Mouse (Mus musculus): ENCODE measurements around the gene Rhod. TPM values are rescaled to one million over a fixed set of nuclear protein-coding genes. Genes with fewer than 3 reads are reported as not detected.

Gene Rhod
- polyA plus RNA-seq, 2 experiments = 33.8 to 44.2 TPM

DNA sequence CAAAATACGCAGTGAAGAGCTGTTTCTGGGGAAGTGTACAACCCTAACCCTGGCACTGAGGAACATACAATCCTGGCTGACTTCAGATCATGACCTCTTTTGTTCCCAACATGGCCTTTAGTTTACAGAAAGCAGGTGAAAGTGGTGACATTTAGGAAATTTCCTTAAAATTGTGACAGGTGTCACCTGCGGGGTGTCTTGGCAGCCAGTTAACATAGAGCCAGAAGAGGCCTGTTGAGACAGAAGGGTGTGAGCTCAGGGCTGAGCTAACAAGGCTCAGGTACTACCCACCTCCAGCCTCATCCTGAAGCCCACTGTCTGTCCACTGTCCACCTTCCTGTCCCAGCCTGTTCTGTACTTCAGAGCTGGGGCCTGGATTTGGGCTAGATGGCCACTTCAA lies 40.8 kb upstream of the Rhod start:
- no peak overlapping the region for H3K4me2 ChIP-seq (replicated peaks; ENCODE audit: low read depth, low read length, severe bottlenecking)
- H3K4me1 ChIP-seq (ENCODE audit: control insufficient read depth, insufficient read depth, low read length) = peaks cover 4% of the 10 kb centered on the region
- peaks cover 30% of the 10 kb centered on the region for H3K27me3 ChIP-seq (ENCODE audit: control insufficient read depth, insufficient read depth, low read length)
- WGBS = 82% methylated on average over 2 of the region's 2 CpGs
- H3K27ac ChIP-seq (replicated peaks; ENCODE audit: low read depth, low read length) = no peak overlapping the region
- no peaks in the 10 kb centered on the region for H3K36me3 ChIP-seq (ENCODE audit: control insufficient read depth, insufficient read depth, low read length)
- no peak overlapping the region for H3K4me3 ChIP-seq (replicated peaks; ENCODE audit: low read length)
- H3K9me3 ChIP-seq (ENCODE audit: control insufficient read depth, low read length) = no peaks in the 10 kb centered on the region
- ATAC-seq (ENCODE audit: low FRiP score, low read depth) = no peak
- no peak for DNase-seq (ENCODE audit: low spot score)
- no peak overlapping the region for H3K9ac ChIP-seq (ENCODE audit: low read depth, low read length, severe bottlenecking)
- no peak for TF ChIP-seq POLR2A (IDR thresholded peaks at IDR 0.05; ENCODE audit: borderline replicate concordance, extremely low read depth, insufficient read depth, insufficient read length)

DNA sequence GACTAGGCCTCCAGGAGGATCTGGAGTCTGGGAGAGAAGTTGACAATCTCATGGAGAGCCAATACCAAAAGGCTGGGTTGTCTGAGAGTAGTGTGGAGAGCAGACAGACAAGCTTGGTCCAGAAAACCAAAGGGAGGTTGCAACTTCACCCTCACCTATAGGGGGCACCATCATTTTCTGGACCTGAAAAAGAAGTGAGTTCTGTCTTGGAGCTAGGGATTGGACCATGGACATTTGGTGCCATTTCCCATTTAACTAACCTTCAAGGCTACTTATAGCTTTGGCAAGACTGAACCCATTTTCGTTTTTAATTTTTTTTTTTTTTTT lies 38.9 kb upstream of the Rhod start:
- H3K4me3 ChIP-seq (replicated peaks; ENCODE audit: low read length) = no peak overlapping the region
- DNase-seq (ENCODE audit: low spot score) (no peak), ATAC-seq (ENCODE audit: low FRiP score, low read depth) (no peak)
- H3K9me3 ChIP-seq (ENCODE audit: control insufficient read depth, low read length) = no peaks in the 10 kb centered on the region
- no peaks in the 10 kb centered on the region for H3K36me3 ChIP-seq (ENCODE audit: control insufficient read depth, insufficient read depth, low read length)
- TF ChIP-seq POLR2A (IDR thresholded peaks at IDR 0.05; ENCODE audit: borderline replicate concordance, extremely low read depth, insufficient read depth, insufficient read length) = no peak
- H3K4me2 ChIP-seq (replicated peaks; ENCODE audit: low read depth, low read length, severe bottlenecking) = no peak overlapping the region
- H3K27me3 ChIP-seq (ENCODE audit: control insufficient read depth, insufficient read depth, low read length) = peaks cover 39% of the 10 kb centered on the region
- no peak overlapping the region for H3K27ac ChIP-seq (replicated peaks; ENCODE audit: low read depth, low read length)
- H3K9ac ChIP-seq (ENCODE audit: low read depth, low read length, severe bottlenecking) = no peak overlapping the region
- H3K4me1 ChIP-seq (ENCODE audit: control insufficient read depth, insufficient read depth, low read length) = peaks cover 4% of the 10 kb centered on the region
- 30% methylated on average over 1 of the region's 1 CpGs for WGBS

- H3K36me3 ChIP-seq (ENCODE audit: control insufficient read depth, insufficient read depth, low read length) = no peaks in the 10 kb centered on the region
- peaks cover 39% of the 10 kb centered on the region for H3K27me3 ChIP-seq (ENCODE audit: control insufficient read depth, insufficient read depth, low read length)
- no peak within 1 kb of the TSS for H3K27ac ChIP-seq (replicated peaks; ENCODE audit: low read depth, low read length)
- no peak for DNase-seq (ENCODE audit: low spot score)
- peak within 1 kb of the TSS; percentile 54 for H3K4me3 ChIP-seq (replicated peaks; ENCODE audit: low read length)
- 30% methylated on average over 21 of the region's 21 CpGs for WGBS
- no peak for TF ChIP-seq POLR2A (IDR thresholded peaks at IDR 0.05; ENCODE audit: borderline replicate concordance, extremely low read depth, insufficient read depth, insufficient read length)
- ATAC-seq (ENCODE audit: low FRiP score, low read depth) = no peak
- H3K4me2 ChIP-seq (replicated peaks; ENCODE audit: low read depth, low read length, severe bottlenecking) = peak within 1 kb of the TSS; percentile 97
- peaks cover 4% of the 10 kb centered on the region for H3K4me1 ChIP-seq (ENCODE audit: control insufficient read depth, insufficient read depth, low read length)
- H3K9ac ChIP-seq (ENCODE audit: low read depth, low read length, severe bottlenecking) = peak within 1 kb of the TSS; percentile 61
- H3K9me3 ChIP-seq (ENCODE audit: control insufficient read depth, low read length) = no peaks in the 10 kb centered on the region
Observed at GRCm38 (mm10) chr19:4477345-4478189, 38.3 kb upstream of the Rhod start, which contains the start of gene Syt12. TSS of gene Syt12 (minus strand) at chr19:4477447.

- Histone ChIP-seq H3K27ac (replicated peaks; ENCODE audit: low read depth, low read length) (no peak overlapping the region), H3K4me1 (ENCODE audit: control insufficient read depth, insufficient read depth, low read length) (peaks cover 4% of the 10 kb centered on the region), H3K4me2 (replicated peaks; ENCODE audit: low read depth, low read length, severe bottlenecking) (peak overlapping the region; percentile 97), H3K27me3 (ENCODE audit: control insufficient read depth, insufficient read depth, low read length) (peaks cover 39% of the 10 kb centered on the region), H3K9ac (ENCODE audit: low read depth, low read length, severe bottlenecking) (peak overlapping the region; percentile 61), H3K4me3 (replicated peaks; ENCODE audit: low read length) (peak overlapping the region; percentile 54), H3K36me3 (ENCODE audit: control insufficient read depth, insufficient read depth, low read length) (no peaks in the 10 kb centered on the region), H3K9me3 (ENCODE audit: control insufficient read depth, low read length) (no peaks in the 10 kb centered on the region)
- DNase-seq (ENCODE audit: low spot score) (peak; percentile 25), ATAC-seq (ENCODE audit: low FRiP score, low read depth) (peak; percentile 58; the same call in 1 of the 2 replicates)
- no peak for TF ChIP-seq POLR2A (IDR thresholded peaks at IDR 0.05; ENCODE audit: borderline replicate concordance, extremely low read depth, insufficient read depth, insufficient read length)
- WGBS = 1% methylated on average over 24 of the region's 70 CpGs
Observed at GRCm38 (mm10) chr19:4476601-4477257, 37.5 kb upstream of the Rhod start.

- TF ChIP-seq POLR2A (IDR thresholded peaks at IDR 0.05; ENCODE audit: borderline replicate concordance, extremely low read depth, insufficient read depth, insufficient read length) = no peak
- Histone ChIP-seq H3K27ac (replicated peaks; ENCODE audit: low read depth, low read length) (no peak overlapping the region), H3K9ac (ENCODE audit: low read depth, low read length, severe bottlenecking) (no peak overlapping the region), H3K9me3 (ENCODE audit: control insufficient read depth, low read length) (no peaks in the 10 kb centered on the region), H3K27me3 (ENCODE audit: control insufficient read depth, insufficient read depth, low read length) (peaks cover 39% of the 10 kb centered on the region), H3K4me2 (replicated peaks; ENCODE audit: low read depth, low read length, severe bottlenecking) (no peak overlapping the region), H3K4me3 (replicated peaks; ENCODE audit: low read length) (no peak overlapping the region), H3K4me1 (ENCODE audit: control insufficient read depth, insufficient read depth, low read length) (peaks cover 4% of the 10 kb centered on the region), H3K36me3 (ENCODE audit: control insufficient read depth, insufficient read depth, low read length) (no peaks in the 10 kb centered on the region)
- no peak for DNase-seq (ENCODE audit: low spot score)
- 77% methylated on average over 11 of the region's 11 CpGs for WGBS
- ATAC-seq (ENCODE audit: low FRiP score, low read depth) = no peak
Observed at GRCm38 (mm10) chr19:4475224-4475925, 36.1 kb upstream of the Rhod start.
